Mouse (Mus musculus): ENCODE results near the gene Akap8.

Gene Akap8

DNA sequence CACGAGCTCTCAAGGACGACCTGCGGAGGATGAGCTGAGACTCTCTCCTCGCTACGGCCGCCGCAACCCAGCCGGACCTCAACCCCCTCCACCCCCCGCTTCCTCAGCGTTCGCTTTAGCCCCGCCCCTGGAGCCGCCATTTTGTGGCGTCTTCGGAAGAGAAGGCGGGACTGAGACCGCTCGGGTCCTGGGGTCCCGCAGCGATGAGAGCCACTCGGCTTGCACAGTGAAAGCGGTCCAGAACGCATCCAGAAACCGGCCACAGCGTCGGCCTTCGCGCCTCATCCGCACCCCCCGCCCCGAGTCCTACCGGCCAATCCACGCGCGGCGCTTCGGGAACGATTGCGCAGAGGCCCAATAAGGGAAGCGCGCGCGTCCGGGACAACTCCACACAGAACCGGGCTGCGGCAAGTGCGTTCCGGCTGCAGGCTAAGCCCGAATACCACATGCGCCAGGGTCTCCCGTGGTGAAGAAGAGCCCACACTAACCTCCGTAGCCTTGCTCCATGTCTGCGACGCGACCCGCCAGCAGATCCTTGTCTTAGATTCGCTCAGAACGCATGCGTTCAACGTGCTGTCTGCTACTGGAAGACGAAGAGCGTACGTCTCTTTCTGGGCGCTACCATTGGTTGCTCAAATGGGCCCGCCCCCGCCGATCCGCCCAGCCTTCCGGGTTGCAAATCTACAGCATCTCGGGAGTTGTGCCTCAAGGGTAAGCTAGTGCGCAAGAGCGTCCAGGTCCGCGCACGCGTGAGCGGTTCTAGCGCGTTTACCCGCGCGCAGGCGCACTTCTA, at the start of gene Akap8:
TSS of gene Akap8 (minus strand) at position 642 of the 793 bp plus-strand sequence.
- peak; percentile 100 for DNase-seq (ENCODE audit: inconsistent ontology term)

DNA sequence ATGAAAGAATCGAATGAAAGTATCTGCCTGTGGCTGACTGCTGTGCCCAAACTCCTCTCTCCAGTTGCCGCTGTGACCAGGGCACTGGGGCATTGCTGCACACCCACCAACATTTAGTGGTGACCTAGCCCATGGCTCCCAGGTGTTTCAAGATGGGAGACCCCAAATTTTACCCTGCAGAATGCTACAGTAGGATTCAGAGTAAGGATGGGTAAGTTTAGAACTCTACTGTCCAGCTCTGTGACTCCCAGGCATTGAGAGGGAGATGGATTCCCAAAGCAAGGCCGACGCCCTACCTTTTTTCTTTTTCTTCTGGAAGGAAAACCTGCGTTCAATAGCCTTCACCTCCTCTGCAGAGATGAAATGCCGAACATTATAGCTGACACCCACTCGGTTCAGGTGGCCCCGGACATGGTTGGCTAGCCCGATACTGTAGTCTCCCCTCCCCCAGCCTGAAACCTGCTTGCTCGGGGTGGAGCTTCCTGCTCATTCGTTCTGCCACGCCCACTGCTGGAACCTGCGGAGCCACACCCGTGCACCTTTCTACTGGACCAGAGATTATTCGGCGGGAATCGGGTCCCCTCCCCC, 48.0 kb upstream of the Akap8 start:
- DNase-seq (ENCODE audit: inconsistent ontology term): no peak

GRCm38 (mm10) chr17:32367706-32368105, 46.7 kb upstream of the Akap8 start:
- DNase-seq (ENCODE audit: inconsistent ontology term): no peak

- no peak for DNase-seq (ENCODE audit: inconsistent ontology term)
Measured at GRCm38 (mm10) chr17:32365296-32365695, 44.3 kb upstream of the Akap8 start.

- DNase-seq (ENCODE audit: inconsistent ontology term): no peak
Measured at GRCm38 (mm10) chr17:32364850-32365249, 43.8 kb upstream of the Akap8 start.

GRCm38 (mm10) chr17:32364331-32364730, 43.3 kb upstream of the Akap8 start:
- DNase-seq (ENCODE audit: inconsistent ontology term): peak; percentile 90

DNA sequence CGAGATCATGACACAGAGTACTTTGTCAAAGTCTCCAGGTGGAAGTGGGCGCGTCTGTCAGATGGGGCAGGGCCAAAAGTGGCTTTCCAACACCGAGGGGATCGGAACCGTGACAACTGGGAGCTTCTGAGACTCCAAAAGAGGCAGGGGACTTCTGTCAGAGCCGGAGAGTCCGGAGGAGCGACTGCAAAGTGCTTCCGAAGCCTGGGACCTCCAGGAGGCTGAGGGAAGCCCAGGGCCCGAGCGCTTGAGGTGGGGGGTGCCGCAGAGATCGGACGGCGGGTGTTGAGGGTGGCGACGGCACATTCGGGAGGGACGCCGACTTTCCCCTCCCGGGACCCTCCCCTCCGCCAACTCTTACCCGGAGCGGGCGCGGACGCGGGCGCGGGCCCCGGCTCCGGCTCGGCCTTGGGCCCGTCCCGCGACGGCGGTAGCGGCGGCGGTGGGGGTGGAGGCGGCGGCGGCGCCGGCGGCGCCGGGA, 42.8 kb upstream of the Akap8 start:
- DNase-seq (ENCODE audit: inconsistent ontology term): peak; percentile 20

DNA sequence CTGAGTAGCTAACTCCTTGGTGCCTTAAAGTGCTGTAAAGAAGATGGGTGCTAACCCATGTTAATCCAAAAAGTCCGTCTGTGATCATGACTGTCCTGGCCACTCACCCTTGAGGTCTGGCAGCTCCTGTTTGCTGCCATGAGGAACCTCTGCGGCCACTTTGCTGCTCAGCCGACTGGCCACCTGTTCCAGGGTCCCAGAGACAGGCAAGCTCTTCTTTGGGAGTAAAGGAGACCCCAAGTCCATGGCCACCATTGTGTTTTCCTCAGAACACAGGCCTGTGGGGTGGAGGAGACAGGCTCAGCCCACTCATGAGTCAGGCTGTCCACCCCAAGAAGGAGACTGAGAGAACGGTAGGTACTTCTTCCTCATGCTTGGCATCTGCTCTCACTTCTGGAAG, 41.6 kb upstream of the Akap8 start:
- DNase-seq (ENCODE audit: inconsistent ontology term): no peak

- no peak for DNase-seq (ENCODE audit: inconsistent ontology term)
Measured at GRCm38 (mm10) chr17:32359928-32360327, 38.9 kb upstream of the Akap8 start.

DNA sequence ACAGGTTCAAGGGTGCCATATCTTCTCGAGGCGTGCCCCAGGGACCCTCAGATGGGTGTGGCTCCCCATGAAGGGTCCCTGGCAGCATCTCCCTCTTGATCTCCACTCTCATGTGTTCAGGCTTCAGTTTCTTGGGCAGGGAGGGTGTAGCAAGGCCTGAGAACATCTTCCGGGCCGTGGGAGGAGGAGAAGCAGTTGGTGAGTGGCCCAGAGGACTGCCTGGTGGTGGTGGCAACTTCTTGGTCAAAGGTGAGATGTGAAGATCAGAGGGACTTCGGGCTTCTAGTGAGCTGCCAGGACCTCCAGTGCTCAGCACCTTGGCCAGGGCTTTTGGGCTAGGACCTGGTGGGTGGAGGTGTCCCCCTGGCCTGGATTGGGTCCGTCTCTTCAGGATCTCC, 37.9 kb upstream of the Akap8 start:
- DNase-seq (ENCODE audit: inconsistent ontology term): no peak

DNA sequence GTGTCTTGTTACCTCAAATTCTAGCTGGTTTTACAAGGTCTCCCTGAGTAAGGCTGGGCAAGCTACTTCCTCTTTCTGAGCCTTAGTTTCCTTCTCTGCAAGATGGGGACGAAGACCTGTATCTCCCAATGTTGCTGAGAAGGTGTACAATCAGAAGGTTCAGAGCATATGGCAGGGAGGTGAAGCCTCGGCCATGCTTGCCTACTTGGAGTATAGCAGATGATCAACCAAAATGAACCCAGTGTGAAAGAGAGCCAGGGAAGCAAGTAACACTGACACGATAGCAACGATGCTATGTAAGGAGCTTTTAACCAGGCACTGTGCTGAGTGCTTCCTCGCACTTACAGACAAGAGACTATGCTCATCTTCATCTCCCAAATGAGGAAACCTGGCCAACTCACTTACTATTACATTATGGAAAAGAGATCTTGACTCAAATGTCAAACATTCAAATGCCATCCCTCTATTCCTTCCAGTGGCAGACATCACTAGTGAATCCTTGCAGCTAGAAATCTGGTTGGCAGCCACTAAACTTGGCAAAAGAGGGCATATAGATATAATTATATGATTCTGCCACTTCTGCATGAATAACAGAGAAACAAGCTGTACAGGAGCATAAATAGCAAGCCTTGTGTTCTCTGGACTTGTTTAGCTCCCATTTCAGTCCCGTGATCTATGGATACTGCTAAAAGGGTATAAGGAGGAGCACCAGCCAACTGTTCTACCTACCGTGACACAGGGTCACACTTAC, 37.3 kb upstream of the Akap8 start:
- no peak for DNase-seq (ENCODE audit: inconsistent ontology term)

DNA sequence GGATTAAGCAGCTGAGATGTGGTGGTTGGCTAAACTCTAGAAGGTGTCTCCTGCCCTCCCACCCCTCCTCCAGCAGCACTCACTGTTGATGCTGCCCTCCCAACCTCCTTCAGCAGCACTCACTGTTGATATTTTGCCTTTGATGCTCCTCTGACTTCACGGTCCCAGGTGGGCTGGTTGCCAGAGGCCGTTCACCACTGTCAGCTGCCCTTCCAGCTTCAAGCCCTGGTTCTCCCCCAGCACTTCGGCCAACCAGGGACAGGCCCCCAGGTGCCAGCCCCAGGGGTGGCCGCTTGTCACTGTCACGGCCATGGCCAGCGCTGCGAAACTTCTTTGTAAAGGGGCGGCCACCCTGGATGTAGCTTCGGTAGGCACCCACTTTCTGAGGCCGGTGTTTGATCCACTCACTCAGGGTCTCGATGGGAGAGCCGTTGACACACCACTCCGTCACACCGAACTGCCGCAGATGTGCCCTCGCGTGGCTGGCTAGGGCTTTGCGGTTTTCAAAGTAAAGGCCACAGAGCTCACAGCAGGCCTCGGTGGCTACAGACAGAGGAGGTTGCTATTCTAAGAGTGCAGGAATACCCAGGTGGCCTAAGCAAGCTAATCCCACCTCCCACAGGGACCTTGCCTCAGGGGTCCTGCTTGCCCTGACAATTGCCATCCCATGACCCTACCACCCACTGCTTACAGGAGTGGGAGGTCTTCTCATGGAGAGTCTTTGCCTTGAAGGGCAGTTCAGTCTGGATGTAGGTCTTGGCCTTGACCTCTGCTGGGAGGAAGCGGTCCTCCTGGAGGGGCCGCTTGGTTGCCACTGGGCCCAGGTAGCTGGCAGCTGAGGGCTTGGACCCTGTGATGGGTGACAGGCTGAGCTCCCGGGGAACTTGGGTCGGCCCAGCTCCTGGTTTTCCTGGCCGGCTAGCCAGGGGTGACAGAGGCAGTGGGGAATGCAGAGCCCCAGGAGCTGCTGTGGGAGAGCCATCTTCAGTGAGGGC, 36.0 kb upstream of the Akap8 start:
- no peak for DNase-seq (ENCODE audit: inconsistent ontology term)

DNA sequence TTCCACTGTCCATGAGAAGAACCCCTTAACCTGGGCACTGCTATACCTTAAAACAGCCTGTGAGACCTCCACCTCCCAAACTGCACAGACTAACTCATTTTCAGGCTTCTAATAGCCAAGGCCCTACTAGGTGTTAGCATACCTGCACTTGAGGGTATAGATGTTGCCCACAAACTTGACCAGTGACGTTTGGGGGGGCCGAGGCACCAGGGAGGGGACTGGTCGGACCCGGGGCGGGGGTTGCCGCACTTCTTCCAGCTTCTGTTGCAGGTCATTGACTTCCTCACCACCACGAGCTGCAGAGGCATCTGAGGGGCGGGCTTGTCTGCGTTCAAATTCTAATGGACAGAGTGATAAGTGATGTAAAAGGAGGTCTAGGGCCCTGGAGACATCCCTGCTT, 35.2 kb upstream of the Akap8 start:
- no peak for DNase-seq (ENCODE audit: inconsistent ontology term)

- DNase-seq (ENCODE audit: inconsistent ontology term): no peak
Measured at GRCm38 (mm10) chr17:32355031-32355430, 34.0 kb upstream of the Akap8 start.

DNA sequence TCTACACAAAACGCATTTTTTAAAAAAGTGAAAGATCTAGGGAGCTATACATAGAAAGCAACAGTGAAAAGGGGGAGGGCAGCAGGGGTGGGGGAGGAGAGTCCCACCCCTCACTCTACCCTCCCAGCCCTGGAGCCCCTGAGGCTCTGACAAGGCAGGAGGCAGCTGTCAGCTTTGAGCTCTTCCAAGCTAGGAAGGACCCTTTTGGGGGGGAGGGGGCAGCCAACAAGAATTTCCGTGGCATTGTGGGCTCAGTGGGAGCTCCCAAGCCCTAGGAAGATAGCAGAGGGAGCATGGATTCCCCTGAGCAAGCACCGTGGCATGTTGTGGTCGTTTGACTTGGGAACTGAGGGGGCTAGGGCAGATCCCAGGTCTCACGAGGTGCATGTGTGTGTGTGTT, 33.2 kb upstream of the Akap8 start:
- peak; percentile 14 for DNase-seq (ENCODE audit: inconsistent ontology term)

GRCm38 (mm10) chr17:32353696-32354095, 32.7 kb upstream of the Akap8 start:
- peak; percentile 86 for DNase-seq (ENCODE audit: inconsistent ontology term)

DNA sequence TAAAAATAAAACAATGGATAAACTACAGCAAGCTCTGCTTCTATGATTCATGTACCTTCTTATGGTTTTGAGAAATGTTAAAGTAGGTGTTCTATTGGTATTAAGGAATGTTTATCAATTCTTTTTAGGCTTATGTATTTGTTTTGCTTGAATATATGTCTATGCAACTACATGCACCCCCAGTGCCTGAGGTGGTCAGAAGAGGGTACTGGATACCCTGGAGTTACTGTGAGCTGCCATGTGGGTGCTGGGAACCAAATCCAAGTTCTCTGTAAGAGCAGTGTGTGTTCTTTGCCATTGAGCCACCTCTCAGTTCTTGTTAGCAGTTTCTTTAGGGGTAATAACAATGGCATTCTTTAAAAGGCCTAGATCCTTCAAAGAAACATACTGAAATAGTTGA, 30.7 kb upstream of the Akap8 start:
- DNase-seq (ENCODE audit: inconsistent ontology term): no peak

- DNase-seq (ENCODE audit: inconsistent ontology term): no peak
Measured at GRCm38 (mm10) chr17:32351269-32351668, 30.2 kb upstream of the Akap8 start.

GRCm38 (mm10) chr17:32350382-32350983, 29.4 kb upstream of the Akap8 start, which contains the start of gene Akap8l:
Akap8l (minus strand) TSS chr17:32350607.
- peak; percentile 97 for DNase-seq (ENCODE audit: inconsistent ontology term)

GRCm38 (mm10) chr17:32349851-32350381, 28.9 kb upstream of the Akap8 start:
- peak; percentile 42 for DNase-seq (ENCODE audit: inconsistent ontology term)

Data from Muller cell, postnatal 12 days (primary cell).